Mouse (Mus musculus): ENCODE data around the gene Olfr1377. TPM values are rescaled to one million over a fixed set of nuclear protein-coding genes. Genes with fewer than 3 reads are reported as not detected.

Olfr1377 gene
- not detected for polyA plus RNA-seq (2015; fragmentation: Illumina TruSeq; extraction: RNeasy Lipid Tissue Mini Kit (QIAGEN cat#74804); ENCODE audit: insufficient read depth, low read depth, low replicate concordance)

DNA sequence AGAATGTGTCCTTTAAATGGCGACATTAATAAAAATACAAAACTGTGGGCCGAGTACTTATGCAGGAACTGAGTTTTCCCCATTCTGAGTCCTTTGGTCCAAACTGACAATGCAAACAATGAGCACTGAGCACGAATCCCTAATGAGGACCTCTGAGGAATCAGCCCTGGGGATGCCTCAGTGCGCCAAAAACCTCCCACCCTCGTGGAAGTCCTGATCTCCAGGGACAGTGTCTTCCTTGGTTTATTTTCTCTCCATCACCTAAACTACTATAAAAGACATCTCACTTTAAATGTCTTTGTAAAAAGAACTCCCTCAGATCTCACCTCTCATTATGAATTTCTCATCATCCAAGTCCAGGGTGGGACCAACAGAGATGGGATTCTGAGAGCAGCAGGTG is at the start of gene Olfr1377:
Gene Olfr1377, plus strand, starts transcription at position 301 of the 400 bp plus-strand sequence.

DNA sequence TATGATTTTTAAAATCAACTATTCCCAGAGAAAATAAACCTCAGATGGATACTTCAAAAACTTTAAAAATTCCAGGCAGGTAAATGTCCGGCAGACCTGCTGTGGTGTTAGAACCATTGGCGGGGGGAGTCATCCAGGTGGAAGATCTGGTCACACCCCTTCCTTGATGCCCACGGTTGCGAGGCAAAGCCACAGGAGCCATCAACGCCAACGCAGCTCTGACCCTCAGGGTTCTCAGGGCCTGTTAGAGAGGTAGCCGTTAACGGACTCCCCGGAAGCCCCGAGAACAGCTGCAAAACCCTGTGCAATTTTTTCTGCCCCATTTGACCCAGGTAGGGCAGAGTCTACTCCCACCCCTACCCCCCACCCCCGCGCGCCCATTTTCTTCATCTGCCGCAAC is 38.3 kb upstream of the Olfr1377 start, which contains the start of gene 4933414I15Rik:
Gene 4933414I15Rik, minus strand, starts transcription at position 260 of the 400 bp plus-strand sequence.

DNA sequence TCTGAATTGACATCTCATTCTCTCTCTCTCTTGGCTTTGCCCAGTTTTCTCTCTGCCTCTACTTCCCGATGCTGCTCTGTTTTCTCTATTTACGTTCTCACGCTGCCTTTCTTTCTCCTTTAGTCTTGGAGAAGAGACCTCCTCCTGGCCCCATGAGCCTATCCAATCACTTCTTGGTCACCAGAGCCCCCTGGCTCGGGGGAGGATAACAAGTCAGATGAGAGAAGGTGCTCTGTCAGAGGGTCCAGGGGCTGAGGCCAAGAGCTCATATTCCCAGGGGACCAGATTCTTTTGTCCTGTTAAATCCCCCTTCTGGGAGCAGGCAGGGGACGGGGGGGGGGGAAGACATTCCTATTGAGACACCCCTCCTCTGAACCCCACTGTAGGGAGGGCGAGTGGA is 28.1 kb upstream of the Olfr1377 start, which contains the start of gene Prop1:
Gene Prop1, minus strand, starts transcription at position 101 of the 400 bp plus-strand sequence.

DNA sequence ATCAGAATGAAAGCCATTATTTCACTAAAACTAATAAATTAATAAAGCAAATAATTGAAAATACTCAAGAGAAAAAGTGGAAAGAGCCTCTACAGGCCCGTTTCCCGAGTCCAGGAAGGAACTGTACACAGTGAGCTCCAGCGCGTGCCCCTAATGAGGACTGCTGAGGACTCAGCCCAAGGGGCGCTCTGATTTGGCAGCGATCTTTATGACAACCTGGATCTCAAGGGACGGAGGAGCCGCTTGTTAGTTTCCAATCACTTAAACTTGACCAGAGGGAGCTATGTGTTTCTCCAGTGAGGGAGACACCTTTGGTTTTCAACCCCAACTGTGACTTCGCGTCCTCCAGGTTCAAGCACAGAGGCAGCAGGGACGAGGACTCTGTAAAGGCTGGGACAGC is 15.5 kb upstream of the Olfr1377 start, which contains the start of gene Olfr1378:
Gene Olfr1378, plus strand, starts transcription at position 301 of the 400 bp plus-strand sequence.

DNA sequence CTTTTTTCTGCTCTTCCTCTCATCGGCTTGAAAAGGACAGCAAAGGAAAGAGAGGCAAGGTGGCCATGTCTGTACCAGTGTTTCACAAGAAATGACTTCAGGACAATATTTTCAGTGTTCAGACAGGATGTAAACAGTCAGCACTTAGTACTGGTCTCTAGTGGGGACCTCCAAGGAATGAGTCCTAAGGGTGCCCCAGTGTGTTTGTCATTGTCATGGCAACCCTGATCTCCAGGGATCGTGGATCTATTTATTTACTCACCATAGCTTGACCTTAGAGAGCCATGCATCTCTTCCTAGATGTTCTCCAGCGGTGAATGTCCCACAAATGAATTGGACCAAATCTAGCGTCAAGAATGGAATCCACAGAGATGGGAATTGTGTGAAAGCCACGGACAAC is 21.5 kb downstream of the Olfr1377 start, which contains the start of gene Olfr51:
Gene Olfr51, plus strand, starts transcription at position 301 of the 400 bp plus-strand sequence.

DNA sequence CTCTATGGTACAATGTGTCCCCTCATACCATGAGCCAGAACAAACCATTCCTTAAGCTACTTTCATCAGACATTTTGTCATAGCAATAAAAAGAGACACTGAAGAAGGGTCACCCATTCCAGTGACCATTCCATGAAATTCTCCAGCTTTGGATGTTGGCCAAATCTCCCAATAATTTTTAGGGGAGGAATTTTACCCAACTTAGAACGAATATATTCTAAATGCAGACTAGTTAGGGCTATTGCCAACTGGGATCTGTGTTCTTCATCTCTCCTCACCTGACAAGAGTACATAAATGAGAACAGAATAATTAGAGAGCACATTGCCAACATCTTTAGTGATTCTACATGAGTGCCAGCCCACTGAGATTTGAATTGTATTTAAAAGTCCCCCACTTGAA is 32.2 kb downstream of the Olfr1377 start, which contains the start of gene Olfr54:
Gene Olfr54, plus strand, starts transcription at position 301 of the 400 bp plus-strand sequence.

Other genes starting within 250 kb of the Olfr1377 start
- 1.6 TPM for gene Zfp354c, start 154.2 kb upstream of the Olfr1377 start, polyA plus RNA-seq (2015; fragmentation: Illumina TruSeq; extraction: RNeasy Lipid Tissue Mini Kit (QIAGEN cat#74804); ENCODE audit: insufficient read depth, low read depth, low replicate concordance)
- not detected for gene Zfp879, start 140.4 kb upstream of the Olfr1377 start, polyA plus RNA-seq (2015; fragmentation: Illumina TruSeq; extraction: RNeasy Lipid Tissue Mini Kit (QIAGEN cat#74804); ENCODE audit: insufficient read depth, low read depth, low replicate concordance)
- gene Grm6, start 131.3 kb upstream of the Olfr1377 start, polyA plus RNA-seq (2015; fragmentation: Illumina TruSeq; extraction: RNeasy Lipid Tissue Mini Kit (QIAGEN cat#74804); ENCODE audit: insufficient read depth, low read depth, low replicate concordance) = not detected
- 0.55 TPM for gene Zfp454, start 94.3 kb upstream of the Olfr1377 start, polyA plus RNA-seq (2015; fragmentation: Illumina TruSeq; extraction: RNeasy Lipid Tissue Mini Kit (QIAGEN cat#74804); ENCODE audit: insufficient read depth, low read depth, low replicate concordance)
- 1.4 TPM for gene Zfp2, start 65.8 kb upstream of the Olfr1377 start, polyA plus RNA-seq (2015; fragmentation: Illumina TruSeq; extraction: RNeasy Lipid Tissue Mini Kit (QIAGEN cat#74804); ENCODE audit: insufficient read depth, low read depth, low replicate concordance)
- gene Zfp354b, start 50.3 kb upstream of the Olfr1377 start, polyA plus RNA-seq (2015; fragmentation: Illumina TruSeq; extraction: RNeasy Lipid Tissue Mini Kit (QIAGEN cat#74804); ENCODE audit: insufficient read depth, low read depth, low replicate concordance) = 0.65 TPM
- not detected for gene 4933414I15Rik, start 38.2 kb upstream of the Olfr1377 start, polyA plus RNA-seq (2015; fragmentation: Illumina TruSeq; extraction: RNeasy Lipid Tissue Mini Kit (QIAGEN cat#74804); ENCODE audit: insufficient read depth, low read depth, low replicate concordance)
- not detected for gene Prop1, start 28.2 kb upstream of the Olfr1377 start, polyA plus RNA-seq (2015; fragmentation: Illumina TruSeq; extraction: RNeasy Lipid Tissue Mini Kit (QIAGEN cat#74804); ENCODE audit: insufficient read depth, low read depth, low replicate concordance)
- gene Olfr1378, start 15.4 kb upstream of the Olfr1377 start, polyA plus RNA-seq (2015; fragmentation: Illumina TruSeq; extraction: RNeasy Lipid Tissue Mini Kit (QIAGEN cat#74804); ENCODE audit: insufficient read depth, low read depth, low replicate concordance) = not detected
- gene Olfr51, start 21.6 kb downstream of the Olfr1377 start, polyA plus RNA-seq (2015; fragmentation: Illumina TruSeq; extraction: RNeasy Lipid Tissue Mini Kit (QIAGEN cat#74804); ENCODE audit: insufficient read depth, low read depth, low replicate concordance) = not detected
- gene Olfr54, start 32.3 kb downstream of the Olfr1377 start, polyA plus RNA-seq (2015; fragmentation: Illumina TruSeq; extraction: RNeasy Lipid Tissue Mini Kit (QIAGEN cat#74804); ENCODE audit: insufficient read depth, low read depth, low replicate concordance) = not detected
- not detected for gene Olfr1375, start 66.1 kb downstream of the Olfr1377 start, polyA plus RNA-seq (2015; fragmentation: Illumina TruSeq; extraction: RNeasy Lipid Tissue Mini Kit (QIAGEN cat#74804); ENCODE audit: insufficient read depth, low read depth, low replicate concordance)
- 3.0 TPM for gene Zfp354a, start 77.3 kb downstream of the Olfr1377 start, polyA plus RNA-seq (2015; fragmentation: Illumina TruSeq; extraction: RNeasy Lipid Tissue Mini Kit (QIAGEN cat#74804); ENCODE audit: insufficient read depth, low read depth, low replicate concordance)
- not detected for gene Gm12569, start 238.5 kb downstream of the Olfr1377 start, polyA plus RNA-seq (2015; fragmentation: Illumina TruSeq; extraction: RNeasy Lipid Tissue Mini Kit (QIAGEN cat#74804); ENCODE audit: insufficient read depth, low read depth, low replicate concordance)

All from pancreas, adult 10 weeks (tissue).